Mouse (Mus musculus): ENCODE data around the gene Thrb. TPM values are rescaled to one million over a fixed set of nuclear protein-coding genes. Genes with fewer than 3 reads are reported as not detected.

The Thrb gene
- total RNA-seq, 2 experiments from 2014 or later = 27.0 to 92.2 TPM

GRCm38 (mm10) chr14:17863701-17864320 lies 203.8 kb downstream of the Thrb start:
- DNase-seq (ENCODE audit: low spot score in 2 of 2) = no peak

GRCm38 (mm10) chr14:17868326-17868725 lies 208.3 kb downstream of the Thrb start:
- DNase-seq (ENCODE audit: low spot score in 2 of 2) = no peak

- no peak for DNase-seq (ENCODE audit: low spot score in 2 of 2)
These were observed 215.9 kb downstream of the Thrb start for GRCm38 (mm10) chr14:17875946-17876345.

DNA sequence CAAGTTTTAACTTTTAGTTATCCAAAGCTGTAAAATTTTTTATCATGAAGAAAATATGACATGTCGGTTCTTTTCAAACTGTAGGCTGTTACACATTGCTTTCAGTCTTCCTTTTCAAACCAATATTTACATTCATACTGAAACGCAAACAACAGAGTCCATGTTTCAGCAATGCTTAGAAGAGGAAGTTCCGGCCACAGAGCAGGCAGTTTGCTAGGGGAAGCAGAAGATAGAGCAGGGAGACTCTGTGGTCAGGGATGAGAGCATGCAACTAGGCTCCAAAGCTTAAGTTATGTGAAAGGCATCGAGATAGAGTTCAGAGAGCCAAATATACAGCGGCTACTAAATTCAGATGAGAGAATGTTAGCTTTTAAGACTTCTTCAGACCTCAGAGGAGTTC lies 219.4 kb downstream of the Thrb start:
- DNase-seq (ENCODE audit: low spot score in 2 of 2) = no peak

DNA sequence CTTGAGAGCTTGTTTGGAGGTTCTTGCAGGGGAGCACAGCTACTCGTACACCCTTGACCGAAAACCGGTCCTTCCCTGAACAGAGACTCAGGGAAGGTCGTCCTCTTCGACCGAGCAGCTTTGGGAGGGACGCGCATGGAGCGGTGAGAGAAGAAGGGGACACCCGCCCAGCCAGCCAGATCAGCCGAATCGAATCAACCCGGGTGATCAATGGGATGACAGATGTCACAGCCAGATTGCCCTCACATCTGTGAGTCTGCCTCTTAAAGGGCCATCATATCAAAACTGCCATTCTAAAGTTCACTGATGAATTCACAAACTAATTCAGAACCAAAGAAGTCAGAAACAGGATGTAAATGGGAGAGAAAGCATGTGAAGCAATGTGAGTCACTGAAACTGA lies 224.8 kb downstream of the Thrb start:
- no peak for DNase-seq (ENCODE audit: low spot score in 2 of 2)

GRCm38 (mm10) chr14:17885320-17885719 lies 225.3 kb downstream of the Thrb start:
- DNase-seq (ENCODE audit: low spot score in 2 of 2) = no peak

DNA sequence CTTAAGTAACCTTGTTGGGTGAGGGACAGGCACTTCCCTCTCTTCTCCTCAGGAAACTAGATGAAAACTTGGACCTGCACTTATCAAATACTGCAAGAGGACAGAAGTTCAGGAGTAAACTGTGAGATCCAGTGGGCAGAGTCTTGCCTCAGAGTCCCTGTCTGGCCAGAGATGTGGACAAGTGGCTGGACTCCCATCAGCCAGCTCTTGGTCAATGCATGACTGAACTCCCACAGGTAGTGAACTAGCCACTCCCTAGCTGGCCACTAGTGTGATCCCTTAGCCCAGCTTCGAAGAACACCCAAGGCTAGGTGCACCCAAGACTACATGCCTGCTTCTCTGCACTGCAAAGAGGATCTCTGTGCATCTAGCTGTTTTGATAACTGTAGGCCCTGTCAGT lies 234.7 kb downstream of the Thrb start:
- no peak for DNase-seq (ENCODE audit: low spot score in 2 of 2)

- DNase-seq (ENCODE audit: low spot score in 2 of 2) = no peak
These were observed 239.8 kb downstream of the Thrb start for GRCm38 (mm10) chr14:17899733-17900413.

- no peak for DNase-seq (ENCODE audit: low spot score in 2 of 2)
These were observed 240.3 kb downstream of the Thrb start for GRCm38 (mm10) chr14:17900414-17900795.

GRCm38 (mm10) chr14:17902426-17902825 lies 242.4 kb downstream of the Thrb start:
- DNase-seq (ENCODE audit: low spot score in 2 of 2) = no peak

DNA sequence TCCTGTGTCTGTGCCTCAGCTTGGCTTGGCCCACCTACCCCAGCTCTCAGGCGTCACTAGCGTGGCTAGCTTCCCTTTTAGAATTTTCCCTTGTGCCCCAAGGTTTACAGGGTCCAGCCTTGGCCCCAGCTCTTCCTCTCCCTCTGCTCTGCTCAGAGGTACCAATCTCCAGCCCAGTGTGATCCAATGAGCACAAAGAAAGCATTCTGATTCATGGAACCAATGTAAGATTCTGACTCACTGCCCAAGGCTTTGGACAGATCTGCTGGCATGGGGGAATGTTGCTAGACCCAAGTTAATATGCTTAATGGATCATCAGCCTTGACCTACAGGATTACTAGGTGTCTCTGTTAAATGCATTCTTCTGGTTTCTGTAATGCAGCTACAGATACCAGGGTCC lies 243.1 kb downstream of the Thrb start:
- peak in 1 of 2 experiments; percentile 12 for DNase-seq (ENCODE audit: low spot score in 2 of 2)

GRCm38 (mm10) chr14:17904554-17904953 lies 244.5 kb downstream of the Thrb start:
- no peak for DNase-seq (ENCODE audit: low spot score in 2 of 2)

- no peak for DNase-seq (ENCODE audit: low spot score in 2 of 2)
These were observed 245.6 kb downstream of the Thrb start for GRCm38 (mm10) chr14:17905627-17906026.

DNA sequence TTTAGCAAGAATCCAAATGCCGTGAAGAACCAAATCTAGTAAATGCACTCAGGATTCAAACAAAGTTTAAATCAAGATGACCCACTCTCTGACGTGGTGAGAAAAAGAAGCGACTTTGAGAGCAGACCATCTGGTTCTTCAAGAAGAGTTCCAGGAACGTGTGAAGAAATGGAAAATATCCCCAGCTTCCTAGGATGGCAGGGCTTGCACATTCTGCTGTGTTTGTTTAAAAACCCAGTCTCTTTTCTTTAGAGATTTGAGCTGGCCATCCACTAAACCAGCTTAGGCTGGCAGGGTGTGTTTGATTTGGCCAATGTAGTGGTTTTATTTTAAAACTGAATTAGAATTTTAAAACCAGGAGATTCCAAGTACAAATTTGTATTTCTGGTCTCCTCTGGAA lies 246.9 kb downstream of the Thrb start:
- DNase-seq (ENCODE audit: low spot score in 2 of 2) = no peak

DNA sequence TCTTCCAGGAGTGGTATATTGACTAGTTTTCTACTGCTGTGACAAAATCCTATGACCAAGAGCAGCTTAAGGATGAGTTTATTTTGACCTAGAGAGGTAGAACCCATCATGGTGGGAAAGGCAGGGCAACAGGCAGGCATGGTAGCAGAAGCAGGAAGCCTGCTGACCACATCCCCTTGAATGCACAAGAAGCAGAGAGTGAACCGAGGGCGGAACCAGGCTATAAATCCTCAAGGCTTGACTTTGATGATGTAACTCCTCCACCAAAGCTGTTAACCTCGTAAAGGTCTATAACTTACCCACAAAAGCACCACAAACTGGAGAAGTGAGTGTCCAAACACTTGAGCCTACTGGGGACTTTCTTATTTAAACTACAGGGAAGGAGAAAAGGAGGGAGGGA lies 251.1 kb downstream of the Thrb start:
- DNase-seq (ENCODE audit: low spot score in 2 of 2) = no peak

- DNase-seq (ENCODE audit: low spot score in 2 of 2) = no peak
These were observed 252.6 kb downstream of the Thrb start for GRCm38 (mm10) chr14:17912573-17913207.

DNA sequence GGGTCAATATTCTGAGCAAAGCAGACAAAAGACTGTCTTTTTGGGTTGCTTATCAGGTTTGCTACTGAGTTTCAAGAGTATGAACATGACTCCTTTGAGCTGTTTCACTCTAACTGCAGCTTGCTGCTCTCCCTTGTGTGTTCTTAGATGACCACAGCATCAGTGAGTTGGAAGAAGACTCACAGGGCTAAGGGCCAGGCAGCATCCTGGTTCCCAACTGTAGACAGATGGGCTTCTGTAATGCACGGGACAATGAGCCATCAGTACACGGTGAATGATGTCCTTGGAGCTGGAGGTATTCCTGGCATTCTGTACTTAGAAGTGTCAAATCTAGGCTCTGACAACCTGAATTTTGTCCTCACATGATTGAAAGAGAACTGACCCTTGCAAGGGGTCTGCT lies 255.5 kb downstream of the Thrb start:
- DNase-seq (ENCODE audit: low spot score in 2 of 2) = no peak

DNA sequence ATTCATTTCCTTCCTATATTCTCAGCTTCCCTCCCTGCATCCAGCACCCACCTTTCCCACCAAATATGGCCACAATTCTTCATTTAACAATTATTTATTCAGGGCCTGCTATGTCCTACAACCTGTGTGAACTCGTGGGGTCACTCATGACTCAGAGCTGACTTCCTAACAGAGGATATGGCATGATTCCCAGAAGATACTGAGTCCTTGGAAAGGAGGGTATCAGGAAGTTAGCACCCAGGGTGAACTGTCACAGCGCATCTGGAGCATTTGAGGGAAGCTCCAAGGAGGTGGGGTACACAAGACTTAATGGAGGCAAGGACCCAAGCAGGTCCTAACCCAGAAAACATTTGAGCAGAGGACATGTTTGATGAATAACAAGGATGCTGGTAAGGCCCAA lies 256.6 kb downstream of the Thrb start:
- no peak for DNase-seq (ENCODE audit: low spot score in 2 of 2)

GRCm38 (mm10) chr14:17917124-17917763 lies 257.2 kb downstream of the Thrb start:
- DNase-seq (ENCODE audit: low spot score in 2 of 2) = no peak

DNA sequence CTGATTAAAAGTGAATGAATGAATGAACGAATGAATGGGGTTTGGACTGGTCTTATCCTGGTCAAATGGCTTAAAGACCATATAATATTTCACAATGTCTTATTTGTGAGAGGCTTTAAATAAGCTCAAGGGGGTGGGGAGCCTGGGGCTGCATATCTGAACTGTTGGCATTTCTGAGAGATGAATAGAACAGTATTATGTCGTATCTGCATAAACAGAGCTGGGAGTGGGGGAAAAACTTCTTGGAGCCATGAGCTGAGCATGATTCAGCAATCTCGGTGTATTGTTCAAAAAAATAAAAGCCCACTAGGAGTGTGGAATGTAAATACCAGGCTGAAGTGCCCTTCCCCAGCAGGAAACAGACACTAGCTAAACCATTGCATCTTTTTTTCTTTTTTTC lies 257.8 kb downstream of the Thrb start:
- DNase-seq (ENCODE audit: low spot score in 2 of 2) = no peak

DNA sequence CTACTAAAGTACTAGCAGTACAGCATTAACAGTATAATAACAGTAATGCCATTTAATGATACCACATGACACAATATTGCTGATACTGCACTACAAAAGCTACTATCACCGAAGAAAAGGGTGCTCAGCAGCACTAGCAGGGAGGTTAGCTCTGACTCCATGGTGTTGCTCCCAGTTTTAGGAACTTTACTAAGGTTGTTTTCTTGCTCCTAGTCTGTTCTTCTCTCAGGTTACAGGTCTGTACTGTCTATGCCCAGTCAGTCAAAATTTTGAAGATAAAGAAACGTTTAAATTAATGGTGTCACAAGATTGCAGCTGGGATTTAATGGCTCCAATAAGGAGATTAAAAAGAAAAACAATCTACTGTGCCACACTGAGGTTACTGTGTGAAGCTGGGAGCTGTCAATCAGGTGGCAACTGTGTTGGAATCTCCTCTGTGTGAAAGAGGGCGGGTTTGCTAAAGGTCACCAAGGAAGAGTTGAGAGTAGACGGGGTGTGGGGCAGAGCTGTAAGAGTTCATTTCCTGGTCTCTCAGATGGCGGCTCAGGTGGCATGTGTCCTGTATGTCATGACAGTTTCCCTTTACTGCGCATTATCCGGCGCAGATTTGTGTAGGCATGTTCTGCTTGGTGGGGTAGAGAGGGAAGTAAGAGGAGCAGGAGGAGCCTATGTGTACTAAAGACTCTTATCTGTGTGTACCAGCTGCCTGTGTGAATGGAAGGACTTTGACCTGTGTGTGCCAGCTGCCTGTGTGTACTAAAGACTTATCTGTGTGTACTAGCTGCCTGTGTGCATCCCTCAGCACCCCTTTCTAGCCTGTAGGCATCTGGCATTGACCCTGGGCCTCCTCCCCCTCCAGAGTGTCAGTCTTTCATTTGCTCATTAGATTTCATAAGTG lies 263.0 kb downstream of the Thrb start:
- no peak for DNase-seq (ENCODE audit: low spot score in 2 of 2)
